ENCODE assay signal across 18 mouse cellular contexts in genomic region chr5:149175736-149176135, GRCm38 (mm10).
"Had no signal": no experiment of that assay in that cellular context is flagged by ENCODE, and none has a peak within 500 bp of the region (broad histone marks: within the 10 kb centered on the region; RNA-seq: fewer than 3 reads in every experiment).

No protein-coding gene starts in this region.

- H3K4me2 ChIP-seq: lung, embryonic 15.5 days; midbrain, embryonic 12.5 days; neural tube, embryonic 12.5 days; stomach, embryonic 15.5 days had no signal

- H3K9me3 ChIP-seq: lung, embryonic 15.5 days; megakaryocyte, embryonic 14.5 days; midbrain, embryonic 12.5 days; neural tube, embryonic 12.5 days; stomach, embryonic 15.5 days had no signal

- H3K27ac ChIP-seq: lung, embryonic 15.5 days; macrophage; midbrain, embryonic 12.5 days; neural tube, embryonic 12.5 days; stomach, embryonic 15.5 days; stomach, postnatal 0 days had no signal

- DNase-seq: liver, postnatal 0 days; lung, adult 2 months; lung, postnatal 14 days; lung, postnatal 36 days; midbrain, embryonic 14.5 days; right cerebral cortex, postnatal 14 days; thymus, adult 2 months; thymus, postnatal 25 days; thymus, postnatal 4 days had no signal

- H3K4me1 ChIP-seq: midbrain, embryonic 12.5 days; neural tube, embryonic 12.5 days; stomach, embryonic 15.5 days had no signal

- H3K4me3 ChIP-seq: lung, embryonic 15.5 days; megakaryocyte, embryonic 14.5 days; midbrain, embryonic 12.5 days; neural tube, embryonic 12.5 days; stomach, embryonic 15.5 days had no signal

- H3K27me3 ChIP-seq: lung, embryonic 15.5 days; midbrain, embryonic 12.5 days; neural tube, embryonic 12.5 days; stomach, embryonic 15.5 days had no signal

- ATAC-seq: liver, postnatal 0 days; lung, postnatal 0 days; midbrain, embryonic 16.5 days had no signal

- H3K36me3 ChIP-seq: lung, embryonic 15.5 days; midbrain, embryonic 12.5 days; neural tube, embryonic 12.5 days; stomach, embryonic 15.5 days had no signal

- H3K9ac ChIP-seq: liver, postnatal 0 days; lung, embryonic 15.5 days; midbrain, embryonic 12.5 days; neural tube, embryonic 12.5 days; stomach, embryonic 15.5 days had no signal
